ENCODE assay signal across 9 mouse cellular contexts in the genomic region with DNA sequence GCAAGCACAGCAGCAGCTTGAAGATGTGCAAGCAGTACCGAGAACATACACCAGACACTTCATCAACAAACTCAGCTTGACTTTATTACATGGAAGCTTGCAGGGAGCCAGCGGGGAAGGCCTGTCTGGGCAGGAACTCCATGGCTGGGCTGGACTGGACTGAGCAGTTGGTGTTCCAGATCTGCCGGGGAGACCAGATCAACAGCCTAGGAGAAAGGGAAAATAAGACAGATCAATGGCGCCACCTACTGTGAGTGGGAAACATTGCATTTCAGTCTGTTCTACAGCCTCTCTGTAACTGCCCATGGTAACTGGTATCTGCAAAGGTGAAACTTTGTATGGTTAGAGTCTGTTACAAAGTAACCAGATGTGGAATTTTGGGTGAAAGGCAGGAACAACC. TPM values are rescaled to one million over a fixed set of nuclear protein-coding genes. Genes with fewer than 3 reads are reported as not detected.
DNase-seq lines count a peak whose midpoint lies in the region; ATAC-seq lines count a peak whose summit lies in the region.
"Had no signal": no experiment of that assay in that cellular context is flagged by ENCODE, and none has a peak within 500 bp of the region (broad histone marks: within the 10 kb centered on the region; RNA-seq: fewer than 3 reads in every experiment).

No protein-coding gene starts in this region.

- H3K36me3 ChIP-seq in hindbrain, embryonic 15.5 days: 0 out of 2 replicates have a peak, but pooled peaks cover 8% of the 10 kb centered on the region

- no peaks in the 10 kb centered on the region for H3K27me3 ChIP-seq in hindbrain, embryonic 15.5 days
- H3K27me3 ChIP-seq: megakaryocyte, embryonic 14.5 days had no signal

- peak; percentile 82 for DNase-seq in R1 (ENCODE audit: low read depth, low spot score)
- DNase-seq in cerebellum, postnatal 4 days (ENCODE audit: low spot score in 2 of 2): peak; percentile 69 to 79
- peak; percentile 92 for DNase-seq in gastrocnemius, adult 18-20 months (ENCODE audit: low spot score)
- peak; percentile 79 to 86 for DNase-seq in layer of hippocampus, postnatal 36 days
- DNase-seq in lung, postnatal 25 days (ENCODE audit: low spot score): peak; percentile 89
- peak; percentile 88 for DNase-seq in retina, postnatal 1 day
- DNase-seq in urinary bladder, postnatal 10 days (ENCODE audit: low spot score): peak; percentile 65

- no peak overlapping the region for H3K27ac ChIP-seq in hindbrain, embryonic 15.5 days (replicated peaks)

- H3K9me3 ChIP-seq in hindbrain, embryonic 15.5 days: no peaks in the 10 kb centered on the region
- H3K9me3 ChIP-seq: megakaryocyte, embryonic 14.5 days had no signal

- H3K4me2 ChIP-seq in hindbrain, embryonic 15.5 days: no peak overlapping the region

- H3K4me1 ChIP-seq in hindbrain, embryonic 15.5 days (replicated peaks): no peaks in the 10 kb centered on the region

- H3K9ac ChIP-seq in hindbrain, embryonic 15.5 days: no peak overlapping the region

- no peak overlapping the region for H3K4me3 ChIP-seq in hindbrain, embryonic 15.5 days
- H3K4me3 ChIP-seq: megakaryocyte, embryonic 14.5 days had no signal

- peak; percentile 70 for ATAC-seq in hindbrain, embryonic 15.5 days (ENCODE audit: low FRiP score, low read depth)

- WGBS in hindbrain, embryonic 15.5 days: 24% methylated on average over 4 of the region's 4 CpGs

RNA-seq across cellular contexts. Expression of gene Atox1, which starts 14.5 kb away (rescaled TPM):
- total RNA-seq in gastrocnemius, adult 18-20 months (2021): 10 to 100 TPM; 38.2 to 40.3 TPM
- polyA plus RNA-seq in hindbrain, embryonic 15.5 days (2015; fragmentation: Nextera tagmentation; extraction: Ambion mirVana): 275 and 278 TPM in 2 replicates
- total RNA-seq in layer of hippocampus, postnatal 36 days (2021): 10 to 100 TPM; 83.8 to 93.7 TPM

RNA-seq across cellular contexts. Expression of gene G3bp1, which starts 22.9 kb away (rescaled TPM):
- total RNA-seq in gastrocnemius, adult 18-20 months (2021): 10 to 100 TPM; 50.7 to 55.5 TPM
- polyA plus RNA-seq in hindbrain, embryonic 15.5 days (2015; fragmentation: Nextera tagmentation; extraction: Ambion mirVana): 100 TPM in 2 replicates
- 10 to 100 TPM; 34.1 to 36.8 TPM for total RNA-seq in layer of hippocampus, postnatal 36 days (2021)

RNA-seq across cellular contexts. Expression of gene Sparc, which starts 23.6 kb away (rescaled TPM):
- total RNA-seq in gastrocnemius, adult 18-20 months (2021): 100 to 1,000 TPM; 141 to 200 TPM
- 578 and 599 TPM in 2 replicates for polyA plus RNA-seq in hindbrain, embryonic 15.5 days (2015; fragmentation: Nextera tagmentation; extraction: Ambion mirVana)
- total RNA-seq in layer of hippocampus, postnatal 36 days (2021): 100 to 1,000 TPM; 312 to 317 TPM
